Mouse (Mus musculus) gastrocnemius, adult 8-10 months (tissue): ENCODE results near the gene Sfn. TPM values are rescaled to one million over a fixed set of nuclear protein-coding genes. Genes with fewer than 3 reads are reported as not detected.
A peak's percentile ranks its signal among the peaks of the same experiment; 100 is the strongest.

Source experiments
- DNase-seq, 2 experiments: peaks; one replicate each; pipeline ENCODE4 v3.0.0; 2022; ENCODE audit warnings: low spot score in 2 of 2
- total RNA-seq, 4 experiments: library from RNA; stranded (reverse); gene quantifications; 2 replicates each; pipeline ENCODE4 v1.2.4; 2022

Gene Sfn
- total RNA-seq, 4 experiments from 2014 or later, result 0.51 to 1.3 (median 0.79) TPM

- DNase-seq, result peak; percentile 49 to 56
Measured at GRCm38 (mm10) chr4:133584059-133584951, 17.7 kb downstream of the Sfn start, which contains the start of gene Gpn2. Gene Gpn2, plus strand, starts transcription at chr4:133584362.

GRCm38 (mm10) chr4:133583690-133584058 lies 18.3 kb downstream of the Sfn start:
- no peak for DNase-seq

- no peak for DNase-seq
Measured at GRCm38 (mm10) chr4:133577983-133578382, 24.0 kb downstream of the Sfn start.

- no peak for DNase-seq
Measured at GRCm38 (mm10) chr4:133574843-133575202, 27.1 kb downstream of the Sfn start.

GRCm38 (mm10) chr4:133574070-133574842 lies 27.7 kb downstream of the Sfn start, which contains the start of gene Gpatch3:
Gene Gpatch3, plus strand, starts transcription at chr4:133574745.
- DNase-seq, result peak; percentile 83 to 86

GRCm38 (mm10) chr4:133570066-133570466 lies 31.9 kb downstream of the Sfn start:
- DNase-seq, result no peak

- DNase-seq, result no peak
Measured at GRCm38 (mm10) chr4:133569291-133570065, 32.5 kb downstream of the Sfn start.

GRCm38 (mm10) chr4:133567251-133567650 lies 34.7 kb downstream of the Sfn start:
- DNase-seq, result no peak

- DNase-seq, result no peak
Measured at GRCm38 (mm10) chr4:133563123-133563571, 38.8 kb downstream of the Sfn start.

GRCm38 (mm10) chr4:133561622-133562021 lies 40.3 kb downstream of the Sfn start:
- no peak for DNase-seq

GRCm38 (mm10) chr4:133559846-133560245 lies 42.1 kb downstream of the Sfn start:
- no peak for DNase-seq

GRCm38 (mm10) chr4:133557041-133557717 lies 44.8 kb downstream of the Sfn start:
- no peak for DNase-seq

- DNase-seq, result no peak
Measured at GRCm38 (mm10) chr4:133553448-133554330, 48.3 kb downstream of the Sfn start.

GRCm38 (mm10) chr4:133552768-133553447 lies 49.1 kb downstream of the Sfn start, which contains the start of gene Nr0b2:
Gene Nr0b2, plus strand, starts transcription at chr4:133553376.
- DNase-seq, result no peak

GRCm38 (mm10) chr4:133552029-133552428 lies 49.9 kb downstream of the Sfn start:
- no peak for DNase-seq
